Mouse (Mus musculus) gastrocnemius, adult 8-10 months (tissue): ENCODE results near the gene Gripap1. TPM values are rescaled to one million over a fixed set of nuclear protein-coding genes. Genes with fewer than 3 reads are reported as not detected.
A peak's percentile ranks its signal among the peaks of the same experiment; 100 is the strongest.
"Not testable (repeated sequence)": the region's sequence is repeated elsewhere in the genome, so short reads cannot be mapped to it uniquely, and the experiment has no call there.

Source experiments
- DNase-seq, 2 experiments: peaks; one replicate each; pipeline ENCODE4 v3.0.0; 2022; ENCODE audit warnings: low spot score in 2 of 2
- total RNA-seq, 4 experiments: library from RNA; stranded (reverse); gene quantifications; 2 replicates each; pipeline ENCODE4 v1.2.4; 2022

The Gripap1 gene
- 10 to 100 TPM; 15.5 to 19.4 (median 16.1) TPM for total RNA-seq

GRCm38 (mm10) chrX:7789542-7790136 is at the start of gene Gripap1:
Gene Gripap1, plus strand, starts transcription at chrX:7789765.
- peak; percentile 18 to 57 for DNase-seq

- no peak for DNase-seq
Measured at GRCm38 (mm10) chrX:7740082-7740819, 49.3 kb upstream of the Gripap1 start.

GRCm38 (mm10) chrX:7741103-7741502 is 48.5 kb upstream of the Gripap1 start:
- DNase-seq: no peak

- no peak for DNase-seq
Measured at GRCm38 (mm10) chrX:7743470-7743869, 46.1 kb upstream of the Gripap1 start.

GRCm38 (mm10) chrX:7744940-7745339 is 44.6 kb upstream of the Gripap1 start:
- DNase-seq: no peak

- DNase-seq: no peak
Measured at GRCm38 (mm10) chrX:7745429-7745828, 44.1 kb upstream of the Gripap1 start.

GRCm38 (mm10) chrX:7750432-7751116 is 39.0 kb upstream of the Gripap1 start, which contains the start of gene Ccdc120:
Gene Ccdc120, minus strand, starts transcription at chrX:7750905.
- DNase-seq: peak in 1 of 2 experiments; percentile 42

DNA sequence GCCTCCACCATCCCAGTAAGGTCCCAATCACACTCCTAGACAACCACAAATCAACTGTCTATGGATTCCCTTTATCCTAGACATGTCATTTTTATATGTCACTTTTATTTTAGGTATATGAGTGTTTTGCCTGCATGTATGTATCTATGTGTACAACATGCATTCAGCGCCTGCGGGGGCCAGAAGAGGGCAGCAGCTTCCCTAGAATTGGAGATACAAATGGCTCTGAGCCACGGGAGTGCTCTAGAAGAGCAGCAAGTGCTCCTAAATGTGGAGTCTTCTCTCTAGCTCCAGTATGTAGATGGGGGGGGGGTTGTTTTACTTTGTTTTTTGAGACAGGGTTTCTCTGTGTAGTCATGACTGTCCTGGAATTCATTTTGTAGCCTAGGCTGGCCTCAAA is 35.9 kb upstream of the Gripap1 start:
- not testable (repeated sequence) for DNase-seq

- DNase-seq: peak; percentile 84 to 92
Measured at GRCm38 (mm10) chrX:7762137-7762920, 27.2 kb upstream of the Gripap1 start, which contains the start of gene Tfe3. Gene Tfe3, plus strand, starts transcription at chrX:7762560.

DNA sequence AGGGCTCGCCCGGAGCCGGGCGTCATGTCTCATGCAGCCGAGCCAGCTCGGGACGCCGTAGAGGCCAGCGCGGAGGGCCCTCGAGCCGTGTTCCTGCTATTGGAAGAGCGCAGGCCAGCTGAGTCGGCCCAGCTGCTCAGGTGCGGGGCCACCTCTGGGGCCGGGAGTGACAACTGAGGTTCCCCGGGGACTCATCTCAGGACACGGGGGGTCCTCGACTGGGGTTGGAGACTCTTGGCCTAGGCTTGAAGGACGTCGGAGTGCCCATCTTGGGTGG is 26.7 kb upstream of the Gripap1 start:
- DNase-seq: no peak

DNA sequence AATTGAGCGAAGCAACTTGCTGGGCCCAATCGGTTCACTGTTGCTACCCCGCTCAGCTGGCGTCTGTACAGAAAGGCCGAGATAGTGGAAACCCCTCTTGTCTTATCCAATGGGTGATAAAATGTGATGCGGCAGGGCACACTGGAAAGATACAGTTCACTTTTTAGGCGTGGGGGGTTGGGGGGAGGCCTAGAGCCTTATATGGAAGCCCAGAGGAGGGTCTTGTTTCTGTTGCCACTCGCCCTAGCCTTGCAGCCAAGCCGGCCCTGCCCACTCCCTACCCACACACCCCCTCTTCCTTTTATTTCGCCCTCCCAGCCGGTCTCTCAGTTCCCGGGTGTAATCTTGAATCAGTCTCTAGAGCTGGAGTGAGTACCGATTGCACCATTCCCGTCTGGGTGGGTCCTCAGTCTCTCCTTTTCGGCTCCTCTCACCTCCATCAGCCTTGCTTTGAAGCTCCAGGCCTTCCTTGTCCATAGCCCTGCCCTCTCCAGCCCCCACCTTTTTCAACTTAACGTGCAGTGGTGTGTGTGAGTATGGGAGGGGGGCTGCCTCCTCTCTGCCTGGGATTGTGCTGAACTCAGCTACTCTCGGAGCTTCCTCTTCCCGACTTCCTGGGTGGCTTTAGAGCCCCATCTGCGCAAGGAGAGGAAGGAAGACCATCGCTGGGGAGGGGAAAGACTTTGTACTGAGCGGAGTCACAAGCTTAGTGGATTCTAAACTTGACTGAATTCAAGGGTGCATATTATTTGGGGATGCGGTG is 25.8 kb upstream of the Gripap1 start:
- DNase-seq: no peak

- DNase-seq: no peak
Measured at GRCm38 (mm10) chrX:7764657-7765280, 24.8 kb upstream of the Gripap1 start.

DNA sequence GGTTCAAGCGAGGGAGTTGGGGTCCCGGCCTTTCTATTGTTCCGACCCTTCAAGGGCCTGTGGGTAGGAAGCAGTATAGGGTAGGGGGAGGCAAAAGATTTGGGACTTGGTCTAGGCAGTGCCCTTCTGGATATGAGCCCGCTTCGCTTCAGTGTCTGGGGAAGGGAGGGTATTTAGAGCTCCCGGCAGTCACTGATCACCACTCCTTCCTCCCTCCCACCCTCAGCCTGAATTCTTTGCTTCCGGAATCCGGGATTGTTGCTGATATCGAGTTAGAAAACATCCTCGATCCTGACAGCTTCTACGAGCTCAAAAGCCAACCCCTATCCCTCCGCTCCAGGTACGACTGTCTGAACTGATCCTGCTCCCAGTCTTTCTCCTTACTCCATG is 24.3 kb upstream of the Gripap1 start:
- no peak for DNase-seq

GRCm38 (mm10) chrX:7765764-7766163 is 23.8 kb upstream of the Gripap1 start:
- peak in 1 of 2 experiments; percentile 30 for DNase-seq

DNA sequence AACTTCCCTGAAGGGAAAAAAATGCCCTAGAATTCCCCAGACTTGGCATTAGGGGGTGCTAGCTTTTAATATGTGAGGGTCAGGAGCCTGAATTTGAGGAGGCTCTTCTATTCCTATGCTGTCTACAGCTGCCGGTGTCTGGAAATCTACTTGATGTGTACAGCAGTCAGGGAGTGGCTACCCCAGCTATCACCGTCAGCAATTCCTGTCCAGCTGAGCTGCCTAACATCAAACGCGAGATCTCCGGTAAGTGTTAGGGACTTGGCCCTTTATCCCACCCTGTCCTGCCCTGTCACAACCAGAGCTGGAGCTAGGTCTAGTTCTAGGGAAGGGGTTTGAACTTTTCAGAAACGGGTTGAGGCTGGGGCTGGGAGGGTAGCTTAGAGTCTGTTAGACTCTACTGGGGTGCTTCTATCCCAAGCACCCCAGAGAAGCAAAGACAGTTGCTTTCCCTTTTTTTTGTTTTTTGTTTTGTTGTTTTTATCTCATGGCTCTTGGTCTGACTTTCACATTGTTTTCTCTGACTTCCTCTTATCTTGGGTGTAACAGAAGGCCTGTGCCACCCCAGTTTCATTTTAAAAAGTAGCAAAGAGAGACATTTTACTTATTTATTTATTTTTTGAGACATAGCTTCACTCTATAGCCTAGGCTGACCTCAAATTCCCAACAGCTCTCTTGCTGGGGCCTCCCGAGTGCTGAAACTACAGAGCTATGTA is 20.1 kb upstream of the Gripap1 start:
- no peak for DNase-seq

DNA sequence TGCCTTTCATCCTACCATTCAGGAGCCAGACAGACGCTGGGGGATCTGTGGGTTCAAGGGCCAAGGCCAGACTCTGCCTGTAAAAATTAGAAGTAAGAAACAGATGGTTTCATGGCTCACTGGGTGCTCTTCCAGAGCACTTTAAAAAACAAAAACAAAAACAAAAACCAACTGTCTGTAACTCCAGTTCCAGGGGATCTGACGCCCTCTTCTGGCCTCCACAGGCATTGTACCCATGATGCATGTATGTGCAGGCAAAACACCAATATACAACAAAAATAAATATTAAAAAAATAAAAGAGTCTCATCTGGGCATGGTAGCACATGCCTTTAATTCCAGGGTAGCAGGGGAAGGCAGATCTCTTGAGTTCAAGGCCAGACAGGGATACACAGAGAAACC is 16.8 kb upstream of the Gripap1 start:
- no peak for DNase-seq

- no peak for DNase-seq
Measured at GRCm38 (mm10) chrX:7775501-7776205, 13.9 kb upstream of the Gripap1 start.

DNA sequence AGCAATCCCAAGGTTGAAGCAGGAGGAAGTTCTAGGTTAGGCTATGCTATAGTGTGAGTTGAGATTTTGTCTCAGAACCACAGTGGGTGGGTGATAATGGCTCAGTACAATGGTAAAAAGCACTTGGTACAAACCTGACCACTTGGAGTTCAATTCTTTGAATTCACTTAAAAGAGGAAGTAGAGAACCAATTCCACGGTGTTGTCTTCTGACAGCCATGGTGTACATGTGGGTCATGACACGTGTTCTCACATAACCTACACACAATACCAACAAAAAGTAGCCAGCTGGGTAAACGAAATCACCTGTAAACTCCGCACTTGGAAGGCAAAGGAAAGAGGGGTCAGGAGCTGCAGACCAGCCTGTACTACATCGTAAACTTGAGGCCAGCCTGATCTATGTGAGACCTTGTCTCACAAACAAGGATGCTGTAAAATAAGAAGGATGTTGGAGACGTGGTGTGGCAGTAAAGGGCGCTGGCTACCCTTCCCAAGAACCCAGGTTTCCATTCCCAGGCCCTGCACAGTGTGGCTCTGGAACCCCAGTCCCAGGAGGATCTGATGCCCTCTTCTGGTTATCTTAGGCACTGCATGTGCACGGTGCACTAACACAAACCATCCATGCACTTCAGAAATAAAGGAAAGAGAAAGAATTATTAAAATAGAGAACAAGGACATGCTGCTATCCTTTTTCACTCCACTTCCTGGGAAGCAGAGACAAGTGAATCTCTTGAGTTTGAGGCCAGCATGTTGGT is 13.1 kb upstream of the Gripap1 start:
- peak in 1 of 2 experiments; percentile 11 for DNase-seq
